Mouse (Mus musculus) embryo, embryonic 9.5 days (tissue): ENCODE data around the gene Shisa5.

ENCODE experiments used
- DNase-seq: peaks from one replicate; pipeline ENCODE4 v3.0.0-alpha.2; 2017; ENCODE audit errors: extremely low spot score

The Shisa5 gene

GRCm38 (mm10) chr9:109038086-109038895 is at the start of gene Shisa5:
Shisa5 (plus strand) TSS chr9:109038565.
- DNase-seq = peak; percentile 86

- DNase-seq = no peak
Observed at GRCm38 (mm10) chr9:108989802-108990461, 48.4 kb upstream of the Shisa5 start.

GRCm38 (mm10) chr9:108990462-108990820 is 47.9 kb upstream of the Shisa5 start:
- no peak for DNase-seq

- peak; percentile 95 for DNase-seq
Observed at GRCm38 (mm10) chr9:108991428-108992084, 46.8 kb upstream of the Shisa5 start, which contains the start of gene Pfkfb4. Pfkfb4 (plus strand) TSS chr9:108991778.

- DNase-seq = no peak
Observed at GRCm38 (mm10) chr9:108992085-108992469, 46.3 kb upstream of the Shisa5 start.

GRCm38 (mm10) chr9:108992620-108993361 is 45.6 kb upstream of the Shisa5 start:
- no peak for DNase-seq

GRCm38 (mm10) chr9:108996411-108996810 is 42.0 kb upstream of the Shisa5 start:
- DNase-seq = no peak

- no peak for DNase-seq
Observed at GRCm38 (mm10) chr9:108998287-108999166, 39.8 kb upstream of the Shisa5 start.

GRCm38 (mm10) chr9:108999167-108999526 is 39.2 kb upstream of the Shisa5 start:
- DNase-seq = no peak

- DNase-seq = peak; percentile 52
Observed at GRCm38 (mm10) chr9:109000726-109001125, 37.6 kb upstream of the Shisa5 start.

- peak; percentile 59 for DNase-seq
Observed at GRCm38 (mm10) chr9:109003201-109003600, 35.2 kb upstream of the Shisa5 start.

GRCm38 (mm10) chr9:109007025-109007780 is 31.2 kb upstream of the Shisa5 start:
- DNase-seq = no peak

- DNase-seq = no peak
Observed at GRCm38 (mm10) chr9:109008081-109008480, 30.3 kb upstream of the Shisa5 start.

- DNase-seq = no peak
Observed at GRCm38 (mm10) chr9:109008994-109009635, 29.2 kb upstream of the Shisa5 start.

- no peak for DNase-seq
Observed at GRCm38 (mm10) chr9:109009636-109010315, 28.6 kb upstream of the Shisa5 start.

- DNase-seq = no peak
Observed at GRCm38 (mm10) chr9:109010316-109010690, 28.1 kb upstream of the Shisa5 start.

- DNase-seq = no peak
Observed at GRCm38 (mm10) chr9:109015397-109015796, 23.0 kb upstream of the Shisa5 start.

GRCm38 (mm10) chr9:109016973-109017604 is 21.3 kb upstream of the Shisa5 start:
- no peak for DNase-seq

GRCm38 (mm10) chr9:109021428-109021827 is 16.9 kb upstream of the Shisa5 start:
- no peak for DNase-seq
